Mouse (Mus musculus) megakaryocyte-erythroid progenitor cell, adult 5-6 weeks (primary cell): ENCODE results near the gene Phactr1. TPM values are rescaled to one million over a fixed set of nuclear protein-coding genes. Genes with fewer than 3 reads are reported as not detected.

Source experiments
- ATAC-seq: replicated peaks from 2 replicates; pipeline ENCODE4 v1.8.0; 2016; ENCODE audit warnings: mild to moderate bottlenecking, inconsistent platforms; ENCODE audit not compliant: severe bottlenecking, poor library complexity, low FRiP score, low TSS enrichment
- total RNA-seq, 2 experiments: library from RNA; stranded (forward) in 1 of 2; stranded (reverse) in 1 of 2; fragments of 200-1000, 215-1000 nt in 1 of 2; fragments of >200 nt in 1 of 2; fragmentation: Nextera tagmentation in 1 of 2; gene quantifications; 2 replicates each; pipeline ENCODE4 v1.2.3; 2014 to 2017

Gene Phactr1
- total RNA-seq, 2 experiments from 2014 or later: 0.47 TPM; not detected in 1

DNA sequence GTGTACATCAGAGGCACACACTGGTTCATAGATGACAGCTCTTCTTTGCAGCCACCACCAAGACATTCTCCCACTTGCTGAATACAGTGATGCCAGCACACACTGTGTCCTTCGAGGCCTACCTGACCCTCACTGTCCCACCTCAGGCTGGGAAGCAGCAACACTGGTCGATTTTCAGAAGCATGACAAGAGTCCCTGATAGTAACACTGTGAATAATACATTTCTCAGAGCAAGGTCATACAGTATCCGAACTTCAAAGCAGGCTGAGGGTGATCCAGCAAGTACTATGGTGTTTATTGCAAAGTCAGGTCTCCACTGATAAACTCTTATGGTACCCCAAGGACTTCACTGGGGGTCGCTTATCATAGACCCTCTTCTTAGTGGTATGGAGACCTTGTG is 390.1 kb downstream of the Phactr1 start:
- ATAC-seq: no peak

DNA sequence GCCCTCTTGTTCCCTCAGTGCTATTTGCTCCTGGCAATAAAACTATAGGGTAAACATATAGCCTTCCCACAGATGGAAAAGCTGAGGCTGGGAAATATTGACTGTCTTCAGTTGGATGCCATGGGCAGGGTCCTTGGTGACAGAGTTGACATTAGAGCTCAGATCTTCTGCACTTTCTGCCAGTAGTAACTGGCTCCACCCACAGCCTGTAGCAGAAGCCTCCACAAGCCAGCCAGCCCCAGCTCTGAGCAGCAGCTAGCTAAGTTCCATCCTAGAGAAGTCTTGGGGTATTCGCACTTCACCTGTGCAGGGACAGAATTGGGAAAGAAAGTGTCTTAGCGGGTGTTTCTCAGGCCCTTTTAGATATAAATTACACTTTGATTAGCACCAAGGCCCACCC is 390.5 kb downstream of the Phactr1 start:
- no peak for ATAC-seq

DNA sequence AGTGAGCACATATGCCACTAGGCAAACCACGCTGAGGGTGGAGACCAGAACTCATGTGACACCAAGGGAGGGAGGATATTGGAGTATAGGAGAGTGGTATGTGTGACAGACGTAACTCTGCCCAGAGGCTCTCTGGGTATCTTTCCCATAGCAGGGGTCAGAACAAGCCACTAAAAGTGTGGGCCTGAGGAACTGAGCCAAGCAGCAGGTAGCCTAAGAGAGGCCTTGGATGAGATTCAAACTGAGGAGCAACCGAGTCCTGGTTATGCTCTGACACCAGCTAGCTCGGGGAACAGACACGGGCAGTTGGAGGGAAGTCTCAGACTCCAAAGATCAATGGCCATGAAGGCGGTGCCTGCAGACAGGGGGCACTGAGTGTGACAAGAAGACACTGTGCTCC is 395.0 kb downstream of the Phactr1 start:
- no peak for ATAC-seq

DNA sequence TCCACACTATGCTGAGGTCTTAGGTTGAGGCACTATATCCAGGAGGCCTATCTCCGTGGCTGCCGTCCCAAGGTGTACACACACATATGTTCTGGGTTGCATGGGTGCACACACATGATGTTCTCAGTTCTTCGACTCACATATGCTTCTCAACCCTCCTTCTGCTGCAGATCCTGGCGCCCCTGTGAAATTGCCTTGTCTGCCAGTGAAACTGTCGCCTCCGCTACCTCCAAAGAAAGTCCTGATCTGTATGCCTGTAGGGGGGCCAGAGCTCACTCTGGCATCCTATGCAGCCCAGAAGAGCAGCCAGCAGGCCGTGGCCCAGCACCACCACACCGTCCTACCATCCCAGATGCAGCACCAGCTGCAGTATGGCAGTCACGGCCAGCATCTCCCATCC is 397.1 kb downstream of the Phactr1 start:
- no peak for ATAC-seq

DNA sequence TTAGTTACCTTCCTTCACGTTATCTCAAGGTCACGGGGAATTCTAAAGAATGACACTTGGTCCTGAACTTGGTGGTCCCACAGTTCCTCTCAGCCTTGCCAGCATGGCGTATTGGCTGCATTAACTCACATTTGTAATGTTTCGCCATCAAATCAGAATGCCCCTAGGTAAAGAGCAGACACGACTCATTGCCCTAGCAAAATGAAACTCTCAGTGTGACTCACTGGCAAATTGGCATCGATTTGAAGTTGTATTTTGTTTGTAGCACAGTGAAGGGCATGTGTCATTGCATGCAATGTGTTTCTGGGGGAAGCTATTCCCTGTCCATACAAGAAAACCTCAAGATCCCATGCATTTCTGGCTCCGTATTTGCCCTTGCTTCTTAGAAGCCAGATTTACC is 404.8 kb downstream of the Phactr1 start:
- ATAC-seq: no peak

DNA sequence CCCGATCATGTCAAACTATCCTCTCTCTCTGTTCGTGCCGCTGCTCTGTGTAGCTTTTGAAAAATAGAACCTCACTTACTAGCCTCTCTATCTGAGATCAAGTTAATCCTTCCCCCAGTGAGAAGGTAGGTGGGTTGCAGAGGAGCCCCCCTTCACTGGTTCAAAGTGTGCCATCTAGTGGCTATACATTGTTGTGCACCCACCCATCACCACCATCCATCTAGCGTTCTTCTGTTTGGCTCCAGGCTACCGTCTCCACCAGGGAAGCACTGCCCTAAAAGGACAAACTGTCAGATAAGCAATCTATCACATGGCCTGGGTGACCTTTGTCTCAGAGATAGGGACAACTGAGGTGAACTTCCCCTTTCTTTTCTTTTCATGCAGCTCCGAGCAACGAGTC is 413.9 kb downstream of the Phactr1 start:
- ATAC-seq: 0 out of 2 replicates have a peak, but pooled peaks have one; percentile 44

DNA sequence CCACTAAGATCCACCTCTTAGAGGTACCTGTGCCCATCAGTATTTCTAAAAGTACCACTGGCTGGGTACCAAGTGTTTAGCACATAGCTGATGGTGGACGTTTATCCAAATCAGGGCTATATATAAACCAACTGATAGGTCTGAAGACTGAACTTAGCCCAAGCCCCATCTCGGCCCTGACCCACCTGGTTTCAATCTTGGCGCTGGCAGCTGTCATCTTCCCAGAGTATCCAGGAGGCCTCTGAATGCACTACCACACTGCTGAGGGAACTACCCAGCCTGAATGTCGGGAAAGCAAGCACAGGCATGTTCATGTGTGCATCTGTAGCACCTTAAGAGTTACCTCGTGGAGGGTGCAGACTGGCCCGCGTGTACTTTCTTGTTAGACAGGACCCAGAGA is 422.5 kb downstream of the Phactr1 start:
- ATAC-seq: no peak

DNA sequence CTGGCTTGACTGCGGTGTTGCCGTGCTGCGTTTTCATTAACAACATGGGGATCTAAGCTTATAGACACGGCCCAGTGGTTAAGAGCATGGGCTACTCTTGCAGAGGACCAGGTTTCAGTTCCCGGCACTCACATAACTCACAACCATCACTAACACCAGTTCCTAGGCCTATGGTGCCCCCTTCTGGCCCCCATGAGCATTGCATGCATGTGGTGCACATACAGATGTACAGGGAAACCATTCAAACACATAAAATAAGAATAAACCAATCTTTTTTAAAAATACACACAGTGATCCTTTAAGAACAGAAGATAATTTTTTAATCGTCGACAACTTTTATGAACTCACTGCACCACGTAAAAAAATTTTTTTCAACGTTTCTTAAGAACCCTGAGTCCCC is 424.1 kb downstream of the Phactr1 start:
- ATAC-seq: no peak

DNA sequence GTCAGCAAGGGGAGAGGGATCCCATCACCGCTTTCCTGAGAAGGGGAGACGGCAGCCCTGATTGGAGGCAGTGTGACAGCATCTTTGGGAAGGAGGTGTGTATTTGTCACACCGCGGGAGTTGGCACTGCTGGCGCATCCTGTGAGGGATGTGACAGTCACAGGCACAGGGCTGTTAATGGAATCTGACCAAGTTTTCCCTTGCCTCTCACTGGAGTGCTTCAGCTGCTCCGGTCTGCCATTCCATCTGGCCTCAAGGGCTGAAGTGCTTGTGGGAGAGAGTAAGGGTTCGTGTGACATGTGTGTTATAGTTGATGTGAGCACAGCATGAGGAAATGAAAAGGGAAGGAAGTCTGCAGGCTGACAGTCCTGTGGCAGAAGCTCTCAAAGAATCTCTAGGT is 431.9 kb downstream of the Phactr1 start:
- no peak for ATAC-seq

DNA sequence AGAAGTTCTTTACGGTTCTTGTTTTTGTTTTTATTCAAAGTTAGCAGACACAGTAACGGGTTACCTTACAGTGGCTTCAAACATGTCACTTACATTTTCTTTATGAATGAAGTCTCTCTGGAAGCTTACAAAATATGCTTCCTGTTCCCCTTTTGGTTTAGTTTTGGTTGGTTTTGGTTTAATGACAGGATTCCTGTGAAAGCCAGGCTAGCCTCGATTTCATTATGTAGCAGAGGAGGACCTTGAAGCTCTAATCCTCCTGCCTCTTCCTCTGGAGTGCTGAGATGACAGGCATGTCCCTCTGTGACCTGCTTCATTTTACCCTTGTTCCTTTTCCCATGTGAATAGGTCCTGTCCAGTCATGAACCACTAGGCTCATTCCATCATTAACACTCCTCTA is 432.3 kb downstream of the Phactr1 start:
- no peak for ATAC-seq

DNA sequence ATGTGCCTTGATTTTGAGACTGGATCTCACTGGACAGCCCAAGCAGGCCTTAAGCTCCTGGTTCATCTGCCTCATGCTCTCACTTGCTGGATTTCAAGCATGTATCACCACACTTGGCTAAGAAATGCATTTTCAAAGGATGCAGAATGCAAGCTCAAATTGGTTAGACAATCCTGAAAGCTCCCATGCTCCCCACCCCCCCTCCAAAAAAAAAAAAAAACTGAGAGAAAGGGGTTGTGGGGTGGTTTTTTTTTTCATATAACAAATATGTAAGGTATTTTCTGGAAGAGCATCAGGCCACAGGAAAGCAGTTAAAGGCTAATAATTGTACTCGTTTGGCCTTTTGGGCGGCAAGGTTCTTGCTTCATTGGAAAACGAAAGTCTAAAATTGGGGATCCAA is 432.7 kb downstream of the Phactr1 start:
- no peak for ATAC-seq

DNA sequence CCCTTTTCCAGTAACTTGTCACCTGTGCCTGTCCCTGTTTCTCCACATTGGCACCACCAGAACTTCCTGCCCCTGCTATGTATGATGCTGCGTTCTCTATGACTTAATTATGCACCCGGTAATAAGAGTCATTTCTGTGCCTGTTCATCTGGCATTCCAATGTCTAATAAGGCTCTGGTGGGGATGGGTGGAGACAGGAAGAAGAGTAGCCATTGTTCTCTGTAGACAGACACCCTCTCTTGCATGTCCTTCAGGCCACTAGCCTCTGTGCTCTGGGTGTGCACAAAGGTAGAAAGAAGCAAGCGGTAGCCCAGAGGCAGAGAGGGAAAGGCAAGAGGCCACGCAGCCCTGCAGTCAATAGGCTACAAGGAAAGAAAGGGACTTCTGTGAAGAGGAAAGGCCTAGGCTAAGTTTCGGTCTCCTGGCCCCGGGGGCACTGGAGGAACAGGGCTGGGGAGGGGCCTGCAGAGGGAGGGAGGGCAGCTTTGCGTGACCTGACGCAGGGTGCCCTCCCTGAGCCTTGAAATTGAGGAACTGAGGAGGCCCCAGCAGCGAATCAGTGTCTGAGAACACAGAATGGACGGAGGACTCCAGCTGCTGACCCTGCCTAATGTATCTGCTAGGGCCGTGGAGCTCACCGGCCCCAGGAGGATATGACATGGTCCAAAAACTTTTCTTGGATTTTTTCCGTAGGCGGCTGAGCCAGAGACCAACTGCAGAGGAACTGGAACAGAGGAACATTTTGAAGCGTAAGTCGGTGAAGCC is 442.1 kb downstream of the Phactr1 start:
- ATAC-seq: no peak

DNA sequence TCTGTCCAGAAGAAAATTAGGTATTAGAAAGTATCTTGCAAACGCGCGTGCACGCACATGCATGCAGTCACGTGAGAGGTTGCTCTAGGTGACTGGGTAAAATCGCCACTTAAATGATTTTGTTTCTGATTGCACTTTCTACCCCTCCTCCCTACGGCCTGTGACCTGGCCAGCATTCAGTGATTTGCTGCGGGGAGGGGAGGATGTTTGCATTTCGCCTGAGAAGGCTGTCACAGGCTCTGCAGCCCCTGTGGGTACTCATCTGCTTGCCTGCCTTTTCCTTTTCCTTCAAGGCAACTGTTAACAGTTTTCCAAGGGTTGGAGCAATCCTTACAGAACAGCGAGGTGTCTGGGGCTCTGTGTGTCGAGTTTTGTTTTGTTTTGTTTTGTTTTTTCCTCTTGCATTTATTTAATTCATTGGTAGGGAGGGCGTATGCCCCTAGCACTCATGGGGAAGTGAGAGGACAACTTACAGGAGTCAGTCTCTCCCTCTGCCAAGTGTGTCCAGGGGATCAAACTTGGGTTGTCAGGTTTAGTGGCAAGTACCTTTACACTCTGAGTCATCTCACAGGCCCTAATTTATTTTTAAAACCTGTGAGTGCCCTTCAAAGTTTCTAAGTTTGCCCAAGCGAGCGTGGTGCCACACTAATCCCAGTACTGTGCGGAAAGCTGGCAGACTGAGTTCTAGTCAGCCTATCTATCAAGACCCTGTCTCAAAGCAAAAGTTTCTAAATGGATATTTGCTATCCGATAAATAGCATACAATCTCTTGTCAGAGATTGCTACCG is 443.7 kb downstream of the Phactr1 start:
- ATAC-seq: no peak

DNA sequence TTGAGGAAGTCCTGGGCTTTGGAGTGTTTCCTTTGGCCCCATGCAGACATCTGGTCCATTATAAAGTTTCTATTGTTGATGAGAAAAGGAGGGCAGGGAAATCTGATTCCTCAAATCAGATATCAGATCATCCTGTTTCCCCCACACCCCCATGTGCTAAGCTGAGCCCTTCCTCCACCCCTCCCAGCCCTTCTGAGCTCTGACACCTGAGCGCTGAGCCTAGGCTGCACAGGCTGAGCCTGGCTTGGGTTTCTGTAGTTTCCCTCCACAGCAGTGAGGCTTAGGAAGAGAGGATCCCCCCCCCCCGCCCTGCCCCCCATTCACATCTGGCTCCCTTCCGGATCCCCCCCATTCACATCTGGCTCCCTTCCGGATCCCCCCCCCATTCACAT is 444.3 kb downstream of the Phactr1 start:
- ATAC-seq: no peak

DNA sequence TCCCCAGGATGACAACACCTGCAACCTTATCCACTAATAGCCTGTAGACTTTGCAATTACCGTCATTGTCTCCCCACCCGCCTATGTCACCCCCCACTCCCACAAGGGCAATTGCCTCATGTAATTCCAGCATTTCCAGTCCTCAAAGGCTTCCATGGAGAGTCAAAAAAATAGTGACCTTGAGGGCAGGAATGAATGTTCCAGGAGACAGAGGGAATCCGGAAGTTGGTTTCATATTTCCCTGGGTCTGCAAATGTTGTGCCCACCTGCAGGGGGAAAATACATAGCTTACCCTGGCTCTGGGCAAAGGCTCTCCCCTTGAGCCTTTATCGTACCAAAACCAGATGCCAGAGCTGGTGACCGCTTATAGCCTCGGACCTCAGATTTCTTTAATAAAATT is 449.7 kb downstream of the Phactr1 start:
- ATAC-seq: no peak

DNA sequence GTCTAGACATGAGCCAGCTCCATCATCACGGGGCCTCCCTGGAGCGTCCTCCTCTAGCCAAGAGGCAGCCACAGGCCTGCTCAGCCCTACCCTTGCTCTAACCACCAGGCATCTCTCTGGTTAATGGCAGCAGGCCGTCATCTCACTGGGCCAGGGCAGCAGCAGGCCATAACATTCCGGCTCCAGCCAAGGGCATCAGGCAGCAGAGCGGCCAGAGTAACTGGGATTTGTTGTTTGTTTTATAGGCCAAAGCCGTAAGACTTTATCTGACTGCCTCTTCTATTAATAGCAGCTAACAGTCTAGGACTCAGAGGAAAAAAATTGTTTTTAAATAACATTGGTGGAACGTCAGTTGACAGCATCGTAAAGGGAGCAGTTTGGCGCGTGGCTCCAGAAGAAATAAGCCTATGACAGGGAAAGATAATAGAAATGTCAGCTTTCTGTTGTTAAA is 451.3 kb downstream of the Phactr1 start:
- ATAC-seq: no peak

DNA sequence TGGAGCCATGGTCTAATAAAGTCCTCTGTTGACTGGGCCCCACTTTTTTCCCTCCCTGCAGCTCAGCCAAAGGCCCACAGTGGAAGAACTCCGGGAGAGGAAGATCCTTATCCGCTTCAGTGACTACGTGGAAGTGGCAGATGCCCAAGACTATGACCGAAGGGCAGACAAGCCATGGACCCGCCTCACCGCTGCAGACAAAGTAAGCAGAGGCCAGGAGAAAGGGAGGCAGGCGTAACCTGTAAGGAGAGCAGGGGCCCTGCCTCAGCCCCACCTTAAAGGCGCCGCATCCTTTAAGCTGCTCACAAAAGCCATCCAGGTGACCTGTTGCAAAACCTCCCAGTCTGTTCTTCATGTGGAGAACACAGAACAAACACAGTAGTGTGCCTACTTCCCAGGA is 452.4 kb downstream of the Phactr1 start:
- no peak for ATAC-seq

DNA sequence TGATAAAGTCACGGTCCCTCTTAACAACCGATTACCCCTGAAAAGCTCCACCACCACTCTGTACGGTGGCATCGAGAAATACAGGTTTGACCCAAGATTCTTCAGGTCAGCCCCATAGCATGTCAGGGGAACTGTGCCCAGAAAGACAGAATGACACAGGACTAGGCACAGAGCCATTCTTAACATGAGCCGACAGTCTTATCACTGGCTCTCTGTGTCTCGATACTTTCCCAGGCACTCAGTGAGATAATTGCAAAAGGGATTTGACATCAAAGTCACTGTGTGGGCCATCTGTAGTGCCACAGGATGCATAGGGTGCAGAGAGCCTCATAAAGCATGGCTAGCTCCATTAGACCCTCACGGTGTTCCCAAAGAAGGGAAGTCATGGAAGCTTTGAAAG is 453.0 kb downstream of the Phactr1 start:
- ATAC-seq: peak; percentile 58

DNA sequence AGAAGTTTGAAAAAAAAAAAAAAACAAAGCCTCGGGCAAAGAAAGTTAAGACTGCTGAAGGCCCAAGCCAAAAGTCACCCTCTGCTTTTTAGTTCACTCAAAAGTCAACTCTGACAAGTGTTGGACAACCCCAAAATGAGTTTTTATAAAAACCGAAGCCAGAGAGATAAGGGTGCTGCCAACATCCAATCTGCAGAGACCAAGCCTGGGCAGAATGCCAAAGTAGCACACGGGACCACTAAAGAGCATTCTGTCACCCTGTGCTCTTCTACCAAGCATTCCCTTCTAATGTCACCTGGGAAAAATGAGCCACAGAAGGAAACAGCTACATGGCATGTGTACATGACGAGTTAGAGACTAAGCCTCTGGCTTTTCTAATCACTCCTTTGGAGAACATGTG is 454.0 kb downstream of the Phactr1 start:
- ATAC-seq: peak; percentile 74

DNA sequence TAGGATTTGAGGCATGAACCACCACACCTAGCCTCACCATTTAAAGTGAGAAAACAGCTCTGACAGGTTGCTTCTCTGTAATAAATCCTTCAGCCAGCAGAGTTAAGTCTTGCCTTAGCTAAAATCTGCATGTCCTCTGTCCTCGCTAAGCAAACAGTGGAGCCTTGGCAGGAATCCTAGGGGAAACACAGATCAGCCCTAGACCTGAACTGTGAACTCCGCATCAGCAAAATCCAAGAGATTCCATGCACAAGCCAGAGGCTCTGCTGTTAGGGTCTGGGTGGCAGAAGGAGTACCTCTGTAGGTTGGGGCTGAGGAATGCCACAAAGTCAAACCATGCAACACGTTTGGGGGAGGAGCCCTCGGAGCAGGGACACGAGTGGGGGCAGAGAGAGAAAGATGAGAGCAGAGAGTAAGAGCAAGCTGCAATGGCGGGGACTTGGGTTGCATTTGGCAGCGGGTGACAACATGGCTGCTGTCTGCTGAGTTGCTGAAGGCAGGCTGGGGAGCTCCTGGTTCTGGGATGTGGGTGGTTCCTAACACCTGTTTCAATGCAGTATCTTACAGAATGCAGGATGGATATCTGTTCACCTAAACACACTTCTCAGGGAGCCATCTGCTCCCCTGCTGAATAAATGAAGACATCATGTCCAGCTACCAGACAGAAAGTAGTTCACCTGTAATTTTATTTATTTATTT is 464.4 kb downstream of the Phactr1 start:
- ATAC-seq: no peak
